Mouse (Mus musculus): ENCODE measurements at regions not wholly inside any gene's neighbourhood (a gene's known extent, or its start where the extent isn't known, plus 50 kb on each side); places are given as distances from the start of the nearest gene placed in this dataset.

DNA sequence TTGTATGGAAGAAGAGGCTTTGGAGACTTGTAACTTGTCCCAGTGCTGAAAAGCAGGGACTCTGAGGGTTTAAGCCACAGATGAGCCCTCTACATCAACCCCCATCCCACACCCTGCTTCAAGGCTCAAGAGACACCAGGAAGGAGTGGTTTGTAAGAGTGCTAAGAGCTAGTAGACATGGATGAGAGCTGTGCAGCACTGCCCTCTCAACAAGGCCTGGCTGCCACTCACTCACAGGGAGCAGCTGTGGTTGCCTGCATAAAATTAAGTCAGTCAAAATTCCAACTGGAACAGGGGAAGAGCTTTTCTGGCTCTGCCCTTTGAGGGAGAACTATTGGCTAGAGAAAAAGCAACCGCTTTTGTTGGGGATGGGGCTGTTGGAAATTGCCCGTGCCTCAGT lies 225.5 kb upstream of the Tbl1xr1 start:
- no peak for TF ChIP-seq JUND (IDR thresholded peaks at IDR 0.05; ENCODE audit: low read depth, low read length)
- TF ChIP-seq ELF1 (IDR thresholded peaks at IDR 0.05; ENCODE audit: low read depth, low read length) = no peak
- TF ChIP-seq EP300 (IDR thresholded peaks at IDR 0.05; ENCODE audit: low read depth in 1 of 2, low read length in 2 of 2) = no peak

Measured in MEL (cell line).